Mouse (Mus musculus) heart, embryonic 15.5 days (tissue): Measurements from ENCODE around the gene Cdhr3. TPM values are rescaled to one million over a fixed set of nuclear protein-coding genes. Genes with fewer than 3 reads are reported as not detected.
A peak's percentile ranks its signal among the peaks of the same experiment; 100 is the strongest.

Experiments used
- ATAC-seq: fragments of 200-750 bp; cut with Nextera tagmentation; replicated peaks from 2 replicates; pipeline ENCODE4 v1.8.0; 2017; ENCODE audit warnings: low read depth, moderate TSS enrichment; ENCODE audit not compliant: insufficient number of reproducible peaks, insufficient read depth, low FRiP score
- H3K27ac ChIP-seq: fragments of 300-500 bp; sonication (generic); 2 replicates; pipeline ENCODE4 v1.5.1; 2015; ENCODE audit warnings: mild to moderate bottlenecking, inconsistent platforms
- H3K27me3 ChIP-seq: fragments of 300-500 bp; sonication (generic); 2 replicates; pipeline ENCODE4 v1.6.1; 2015; ENCODE audit warnings: inconsistent platforms
- H3K36me3 ChIP-seq: fragments of 300-500 bp; sonication (generic); 2 replicates; pipeline ENCODE4 v1.6.1; 2015; ENCODE audit warnings: mild to moderate bottlenecking, inconsistent platforms
- H3K4me1 ChIP-seq: fragments of 300-500 bp; sonication (generic); replicated peaks from 2 replicates; pipeline ENCODE4 v1.6.1; 2015; ENCODE audit warnings: inconsistent platforms
- H3K4me2 ChIP-seq: fragments of 300-500 bp; sonication (generic); 2 replicates; pipeline ENCODE4 v1.6.1; 2015; ENCODE audit warnings: inconsistent platforms, mild to moderate bottlenecking, moderate library complexity
- H3K4me3 ChIP-seq: fragments of 300-500 bp; sonication (generic); 2 replicates; pipeline ENCODE4 v1.5.1; 2015; ENCODE audit warnings: mild to moderate bottlenecking, inconsistent platforms
- H3K9ac ChIP-seq: fragments of 300-500 bp; sonication (generic); 2 replicates; pipeline ENCODE4 v1.6.1; 2015; ENCODE audit warnings: mild to moderate bottlenecking, inconsistent platforms
- H3K9me3 ChIP-seq: fragments of 300-500 bp; sonication (generic); replicated peaks from 2 replicates; pipeline ENCODE4 v1.6.1; 2016; ENCODE audit warnings: inconsistent platforms
- WGBS: fragments of 180-500 bp; shearing (Covaris S2); methylation state at CpG from one replicate; pipeline ENCODE4 v1.1.7; 2015; ENCODE audit warnings: mixed read lengths; 5-methylcytosine and 5-hydroxymethylcytosine counted together
- polyA plus RNA-seq: library from polyadenylated mRNA; unstranded; fragments of >200 nt; fragmentation: Nextera tagmentation; extraction: Ambion mirVana; gene quantifications from 2 replicates; pipeline ENCODE4 v1.2.1, GENCODE M21; 2015

Cdhr3 gene
- polyA plus RNA-seq = 0.25 and 0.37 TPM in 2 replicates

GRCm38 (mm10) chr12:33092775-33093174 is at the start of gene Cdhr3:
TSS of gene Cdhr3 (minus strand) at chr12:33092875.
- 68% methylated on average over 6 of the region's 6 CpGs for WGBS
- ATAC-seq = no peak
- Histone ChIP-seq H3K4me2 (no peak within 1 kb of the TSS), H3K4me1 (0 out of 2 replicates have a peak, but pooled peaks cover 3% of the 10 kb centered on the region), H3K36me3 (no peaks in the 10 kb centered on the region), H3K27me3 (no peaks in the 10 kb centered on the region), H3K4me3 (no peak within 1 kb of the TSS), H3K27ac (no peak within 1 kb of the TSS), H3K9ac (no peak within 1 kb of the TSS), H3K9me3 (no peaks in the 10 kb centered on the region)

- no peak overlapping the region for H3K9ac ChIP-seq
- H3K9me3 ChIP-seq = no peaks in the 10 kb centered on the region
- H3K4me2 ChIP-seq = no peak overlapping the region
- peak; percentile 76 for ATAC-seq
- 0 out of 2 replicates have a peak overlapping the region, but pooled peaks have one; percentile 8 for H3K27ac ChIP-seq
- H3K4me3 ChIP-seq = no peak overlapping the region
- H3K4me1 ChIP-seq = peaks cover 6% of the 10 kb centered on the region
- H3K36me3 ChIP-seq = no peaks in the 10 kb centered on the region
- 39% methylated on average over 3 of the region's 3 CpGs for WGBS
- no peaks in the 10 kb centered on the region for H3K27me3 ChIP-seq
Observed at GRCm38 (mm10) chr12:33139083-33139482, 46.4 kb upstream of the Cdhr3 start.

GRCm38 (mm10) chr12:33137857-33138256 is 45.2 kb upstream of the Cdhr3 start:
- H3K27ac ChIP-seq = no peak overlapping the region
- H3K9ac ChIP-seq = no peak overlapping the region
- no peaks in the 10 kb centered on the region for H3K9me3 ChIP-seq
- 77% methylated on average over 1 of the region's 1 CpGs for WGBS
- no peaks in the 10 kb centered on the region for H3K27me3 ChIP-seq
- ATAC-seq = no peak
- no peaks in the 10 kb centered on the region for H3K36me3 ChIP-seq
- no peak overlapping the region for H3K4me2 ChIP-seq
- H3K4me3 ChIP-seq = no peak overlapping the region
- peaks cover 6% of the 10 kb centered on the region for H3K4me1 ChIP-seq

- H3K9me3 ChIP-seq = no peaks in the 10 kb centered on the region
- no peak overlapping the region for H3K27ac ChIP-seq
- WGBS = 64% methylated on average over 7 of the region's 7 CpGs
- peaks cover 7% of the 10 kb centered on the region for H3K4me1 ChIP-seq
- H3K9ac ChIP-seq = no peak overlapping the region
- H3K27me3 ChIP-seq = no peaks in the 10 kb centered on the region
- no peaks in the 10 kb centered on the region for H3K36me3 ChIP-seq
- ATAC-seq = no peak
- no peak overlapping the region for H3K4me2 ChIP-seq
- no peak overlapping the region for H3K4me3 ChIP-seq
Observed at GRCm38 (mm10) chr12:33131796-33132195, 39.1 kb upstream of the Cdhr3 start.

GRCm38 (mm10) chr12:33130401-33130800 is 37.7 kb upstream of the Cdhr3 start:
- Histone ChIP-seq H3K27me3 (no peaks in the 10 kb centered on the region), H3K4me2 (no peak overlapping the region), H3K36me3 (no peaks in the 10 kb centered on the region), H3K4me1 (peaks cover 7% of the 10 kb centered on the region), H3K27ac (no peak overlapping the region), H3K4me3 (no peak overlapping the region), H3K9ac (no peak overlapping the region), H3K9me3 (no peaks in the 10 kb centered on the region)
- 54% methylated on average over 8 of the region's 8 CpGs for WGBS
- no peak for ATAC-seq

- 0 out of 2 replicates have a peak, but pooled peaks have one; percentile 31 for ATAC-seq
Observed at GRCm38 (mm10) chr12:33129410-33129809, 36.7 kb upstream of the Cdhr3 start.

GRCm38 (mm10) chr12:33128702-33129101 is 36.0 kb upstream of the Cdhr3 start:
- no peaks in the 10 kb centered on the region for H3K9me3 ChIP-seq
- no peak overlapping the region for H3K4me3 ChIP-seq
- ATAC-seq = no peak
- no peak overlapping the region for H3K9ac ChIP-seq
- no peak overlapping the region for H3K27ac ChIP-seq
- H3K4me2 ChIP-seq = no peak overlapping the region
- WGBS = 58% methylated on average over 7 of the region's 7 CpGs
- peaks cover 7% of the 10 kb centered on the region for H3K4me1 ChIP-seq
- no peaks in the 10 kb centered on the region for H3K36me3 ChIP-seq
- no peaks in the 10 kb centered on the region for H3K27me3 ChIP-seq

More at GRCm38 (mm10) chr12:33129410-33129809, 36.7 kb upstream of the Cdhr3 start:
- Histone ChIP-seq H3K4me3 (no peak overlapping the region), H3K36me3 (no peaks in the 10 kb centered on the region), H3K27me3 (no peaks in the 10 kb centered on the region), H3K9ac (no peak overlapping the region), H3K4me1 (peaks cover 7% of the 10 kb centered on the region), H3K27ac (no peak overlapping the region), H3K4me2 (no peak overlapping the region), H3K9me3 (no peaks in the 10 kb centered on the region)
- 11% methylated on average over 4 of the region's 4 CpGs for whole genome bisulfite sequencing

- Histone ChIP-seq H3K4me3 (no peak overlapping the region), H3K4me2 (no peak overlapping the region), H3K9me3 (no peaks in the 10 kb centered on the region), H3K36me3 (no peaks in the 10 kb centered on the region), H3K27me3 (no peaks in the 10 kb centered on the region), H3K4me1 (peaks cover 7% of the 10 kb centered on the region), H3K9ac (no peak overlapping the region), H3K27ac (no peak overlapping the region)
- 80% methylated on average over 2 of the region's 2 CpGs for WGBS
- no peak for ATAC-seq
Observed at GRCm38 (mm10) chr12:33128121-33128520, 35.4 kb upstream of the Cdhr3 start.

- Histone ChIP-seq H3K9me3 (no peaks in the 10 kb centered on the region), H3K4me2 (no peak overlapping the region), H3K4me1 (peaks cover 7% of the 10 kb centered on the region), H3K4me3 (no peak overlapping the region), H3K9ac (no peak overlapping the region), H3K36me3 (no peaks in the 10 kb centered on the region), H3K27ac (no peak overlapping the region), H3K27me3 (no peaks in the 10 kb centered on the region)
- no peak for ATAC-seq
Observed at GRCm38 (mm10) chr12:33126243-33126642, 33.6 kb upstream of the Cdhr3 start.

GRCm38 (mm10) chr12:33125594-33126227 is 33.0 kb upstream of the Cdhr3 start:
- Histone ChIP-seq H3K4me3 (no peak overlapping the region), H3K27me3 (no peaks in the 10 kb centered on the region), H3K4me2 (no peak overlapping the region), H3K9me3 (no peaks in the 10 kb centered on the region), H3K27ac (no peak overlapping the region), H3K9ac (no peak overlapping the region), H3K36me3 (no peaks in the 10 kb centered on the region), H3K4me1 (peaks cover 7% of the 10 kb centered on the region)
- no peak for ATAC-seq
- WGBS = 56% methylated on average over 9 of the region's 9 CpGs

GRCm38 (mm10) chr12:33118624-33119301 is 26.1 kb upstream of the Cdhr3 start:
- H3K4me1 ChIP-seq = peaks cover 4% of the 10 kb centered on the region; the same call in 1 of the 2 replicates
- H3K9me3 ChIP-seq = no peaks in the 10 kb centered on the region
- H3K27me3 ChIP-seq = no peaks in the 10 kb centered on the region
- H3K36me3 ChIP-seq = no peaks in the 10 kb centered on the region
- no peak overlapping the region for H3K27ac ChIP-seq
- ATAC-seq = no peak
- 0 out of 2 replicates have a peak overlapping the region, but pooled peaks have one; percentile 23 for H3K4me3 ChIP-seq
- H3K4me2 ChIP-seq = peak overlapping the region; percentile 45
- 34% methylated on average over 15 of the region's 15 CpGs for WGBS
- H3K9ac ChIP-seq = no peak overlapping the region
